Mouse (Mus musculus) brain, embryonic 18.5 days (tissue): ENCODE data around the gene Zcchc4.

Source experiments
- DNase-seq: peaks from one replicate; pipeline ENCODE4 v3.0.0-alpha.2; 2012; ENCODE audit warnings: low read depth, low spot score

The Zcchc4 gene

DNA sequence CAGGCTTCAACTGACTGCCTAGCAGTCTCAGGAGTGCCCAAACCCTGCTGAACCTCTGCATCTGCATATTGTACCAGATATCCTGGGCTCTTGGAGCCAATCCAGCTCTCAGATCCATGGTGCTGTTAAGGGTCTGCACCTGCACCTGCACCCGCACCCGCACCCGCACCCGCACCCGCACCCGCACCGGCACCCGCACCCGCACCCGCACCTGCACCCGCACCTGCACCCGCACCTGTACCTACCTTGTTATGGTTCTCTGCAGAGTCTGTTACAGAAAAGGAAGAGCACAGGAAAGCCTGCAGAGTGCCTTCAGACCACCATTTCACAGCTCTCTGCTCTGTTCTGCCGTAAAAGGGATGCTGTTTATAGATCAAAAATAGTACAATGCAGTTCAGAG is 96.8 kb downstream of the Zcchc4 start:
- no peak for DNase-seq
